Mouse (Mus musculus) MEL (cell line): ENCODE results near the gene Cers5. TPM values are rescaled to one million over a fixed set of nuclear protein-coding genes. Genes with fewer than 3 reads are reported as not detected.

Experiments used
- DNase-seq: peaks from one replicate; pipeline ENCODE4 v3.0.0; 2011; ENCODE audit warnings: low read depth, low spot score
- H3K27ac ChIP-seq: 2 replicates; pipeline ENCODE4 v1.5.1; 2012; ENCODE audit warnings: low read depth, mild to moderate bottlenecking, control low read depth, low read length, moderate library complexity; ENCODE audit not compliant: control insufficient read depth
- H3K27me3 ChIP-seq, 2 experiments: fragments of 150-350 bp in 1 of 2; sonication (generic) in 1 of 2; 2 replicates each; pipeline ENCODE4 v1.6.1; 2012; ENCODE audit warnings: low read length in 2 of 2, mild to moderate bottlenecking in 2 of 2, improper control_type of control experiment in 1 of 2, moderate library complexity in 1 of 2; ENCODE audit not compliant: insufficient read depth in 2 of 2, control insufficient read depth in 1 of 2
- H3K36me3 ChIP-seq, 2 experiments: 2 replicates each; pipeline ENCODE4 v1.6.1; 2012 to 2014; ENCODE audit warnings: low read length in 2 of 2, improper control_type of control experiment in 1 of 2, inconsistent platforms in 1 of 2, mild to moderate bottlenecking in 1 of 2; ENCODE audit not compliant: insufficient read depth in 2 of 2, control insufficient read depth in 1 of 2
- H3K4me1 ChIP-seq, 2 experiments: fragments of 150-350 bp in 1 of 2; sonication (generic) in 1 of 2; 2 replicates each; pipeline ENCODE4 v1.6.1; 2012; ENCODE audit warnings: low read length in 2 of 2, improper control_type of control experiment in 1 of 2, mild to moderate bottlenecking in 1 of 2; ENCODE audit not compliant: insufficient read depth in 2 of 2, control insufficient read depth in 1 of 2
- H3K4me3 ChIP-seq, 2 experiments: fragments of 150-350 bp in 1 of 2; sonication (generic) in 1 of 2; 2 replicates each; pipeline ENCODE4 v1.5.1; 2012; ENCODE audit warnings: low read depth in 2 of 2, low read length in 2 of 2, mild to moderate bottlenecking in 2 of 2, moderate library complexity in 2 of 2, control low read depth in 1 of 2, improper control_type of control experiment in 1 of 2; ENCODE audit not compliant: control insufficient read depth in 1 of 2, insufficient read depth in 1 of 2
- H3K79me2 ChIP-seq: 2 replicates; pipeline ENCODE4 v1.6.1; 2012; ENCODE audit warnings: mild to moderate bottlenecking, low read length, moderate library complexity; ENCODE audit not compliant: control insufficient read depth, poor library complexity, insufficient read depth
- H3K9ac ChIP-seq: 2 replicates; pipeline ENCODE4 v1.6.1; 2012; ENCODE audit warnings: low read depth, mild to moderate bottlenecking, control low read depth, low read length, moderate library complexity; ENCODE audit not compliant: control insufficient read depth, poor library complexity, severe bottlenecking
- H3K9me3 ChIP-seq: fragments of 150-350 bp; sonication (generic); replicated peaks from 2 replicates; pipeline ENCODE4 v1.6.1; 2012; ENCODE audit warnings: mild to moderate bottlenecking, low read length, improper control_type of control experiment, moderate library complexity; ENCODE audit not compliant: insufficient read depth
- CTCF ChIP-seq, 3 experiments: IDR thresholded peaks in 2 of 3; conservative IDR thresholded peaks in 1 of 3; 2 replicates each; pipeline ENCODE4 v1.5.1; 2011 to 2012; ENCODE audit warnings: low read length in 3 of 3, low read depth in 2 of 3, mild to moderate bottlenecking in 2 of 3, improper control_type of control experiment in 1 of 3, inconsistent platforms in 1 of 3, mixed read lengths in 1 of 3, moderate library complexity in 1 of 3; ENCODE audit not compliant: control insufficient read depth in 1 of 3, insufficient read depth in 1 of 3, poor library complexity in 1 of 3, severe bottlenecking in 1 of 3
- ETS1 ChIP-seq: IDR thresholded peaks from 2 replicates; pipeline ENCODE4 v1.6.1; 2012; ENCODE audit warnings: low read depth, mild to moderate bottlenecking, inconsistent platforms, low read length, improper control_type of control experiment, moderate library complexity
- KAT2A ChIP-seq: conservative IDR thresholded peaks from 2 replicates; pipeline ENCODE4 v1.6.1; 2012; ENCODE audit warnings: low read depth, low read length, improper control_type of control experiment, inconsistent platforms
- MAFK ChIP-seq: IDR thresholded peaks from 2 replicates; pipeline ENCODE4 v1.6.1; 2011; ENCODE audit warnings: low read depth, mild to moderate bottlenecking, low read length, improper control_type of control experiment, borderline replicate concordance
- MXI1 ChIP-seq: IDR thresholded peaks from 2 replicates; pipeline ENCODE4 v1.6.1; 2011; ENCODE audit warnings: mild to moderate bottlenecking, low read depth, low read length, improper control_type of control experiment
- RAD21 ChIP-seq: IDR thresholded peaks from 2 replicates; pipeline ENCODE4 v1.6.1; 2011; ENCODE audit warnings: mild to moderate bottlenecking, low read depth, low read length, improper control_type of control experiment
- SMC3 ChIP-seq: IDR thresholded peaks from 2 replicates; pipeline ENCODE4 v1.6.1; 2011; ENCODE audit warnings: low read depth, low read length, improper control_type of control experiment
- TAL1 ChIP-seq: IDR thresholded peaks from 2 replicates; pipeline ENCODE4 v1.6.1; 2012; ENCODE audit warnings: mild to moderate bottlenecking, inconsistent platforms, low read length, moderate library complexity, mixed read lengths
- ZC3H11A ChIP-seq: IDR thresholded peaks from 2 replicates; pipeline ENCODE4 v1.6.1; 2012; ENCODE audit warnings: low read depth, mild to moderate bottlenecking, inconsistent platforms, low read length, improper control_type of control experiment
- ZKSCAN1 ChIP-seq: IDR thresholded peaks from 2 replicates; pipeline ENCODE4 v1.6.1; 2012; ENCODE audit warnings: low read depth, mild to moderate bottlenecking, inconsistent platforms, low read length, improper control_type of control experiment, moderate library complexity
- ZNF384 ChIP-seq: IDR thresholded peaks from 2 replicates; pipeline ENCODE4 v1.6.1; 2012; ENCODE audit warnings: low read depth, mild to moderate bottlenecking, inconsistent platforms, low read length, improper control_type of control experiment
- polyA plus RNA-seq, 2 experiments: library from polyadenylated mRNA; stranded (reverse) in 1 of 2; unstranded in 1 of 2; fragments of >175 nt in 1 of 2; fragments of >200 nt in 1 of 2; gene quantifications; 2 replicates each; pipeline versions ENCODE4 v1.2.1 to v1.2.4; 2012; ENCODE audit warnings: low replicate concordance in 2 of 2, low read depth in 1 of 2; ENCODE audit not compliant: insufficient read length in 2 of 2, insufficient read depth in 1 of 2, missing spikeins in 1 of 2
- total RNA-seq: library from RNA; depleted of rRNA; stranded (reverse); fragments of 300-350 nt; gene quantifications from 2 replicates; pipeline ENCODE4 v1.2.3, GENCODE M21; 2012; rRNA removed

Cers5 gene
- total and polyA plus RNA-seq, 3 experiments: 21.8 to 43.5 TPM; not detected in 1

DNA sequence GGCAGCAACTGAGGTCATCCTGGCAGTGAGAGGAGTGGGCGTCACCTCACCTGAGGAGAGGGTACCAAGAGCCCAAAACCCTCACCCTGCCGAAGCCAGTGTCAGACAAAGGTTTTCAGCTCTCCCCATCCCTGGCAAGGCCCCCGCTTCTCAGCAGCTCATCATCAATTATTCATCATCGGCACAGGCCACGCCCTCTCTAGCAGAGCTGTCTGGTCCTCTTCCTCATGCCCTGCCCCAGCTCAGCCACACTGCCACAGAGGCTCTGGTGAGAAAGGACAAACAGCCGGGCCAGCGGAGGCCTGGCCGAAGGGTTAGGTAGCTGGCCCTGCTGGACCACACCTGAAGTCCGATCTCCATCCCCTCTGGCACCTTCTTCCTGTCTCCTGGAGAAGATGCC lies 80.7 kb downstream of the Cers5 start:
- TF ChIP-seq MAFK: no peak
- TF ChIP-seq KAT2A: no peak
- TF ChIP-seq ZNF384: no peak
- no peak for TF ChIP-seq ZKSCAN1
- no peaks in the 10 kb centered on the region for H3K9me3 ChIP-seq
- H3K36me3 ChIP-seq: no peaks in the 10 kb centered on the region
- DNase-seq: no peak
- no peak overlapping the region for H3K4me3 ChIP-seq
- peaks cover 12 to 18% of the 10 kb centered on the region in 2 experiments for H3K27me3 ChIP-seq
- H3K27ac ChIP-seq: no peak overlapping the region
- H3K4me1 ChIP-seq: no peaks in the 10 kb centered on the region
- H3K79me2 ChIP-seq: no peaks in the 10 kb centered on the region
- no peak overlapping the region for H3K9ac ChIP-seq

GRCm38 (mm10) chr15:99690924-99691323 lies 81.8 kb downstream of the Cers5 start:
- Histone ChIP-seq H3K36me3 (no peaks in the 10 kb centered on the region), H3K4me3 (no peak overlapping the region), H3K79me2 (no peaks in the 10 kb centered on the region), H3K9me3 (no peaks in the 10 kb centered on the region), H3K9ac (no peak overlapping the region)
- no peak for TF ChIP-seq SMC3
- TF ChIP-seq, all 39 proteins: peak for 0
- Histone ChIP-seq H3K27ac (no peak overlapping the region), H3K4me1 (no peaks in the 10 kb centered on the region), H3K27me3 (peaks cover 21 to 24% of the 10 kb centered on the region in 2 experiments)
- no peak for DNase-seq

GRCm38 (mm10) chr15:99688712-99689111 lies 84.0 kb downstream of the Cers5 start:
- Histone ChIP-seq H3K36me3 (no peaks in the 10 kb centered on the region), H3K79me2 (no peaks in the 10 kb centered on the region), H3K9ac (no peak overlapping the region), H3K9me3 (no peaks in the 10 kb centered on the region), H3K4me1 (no peaks in the 10 kb centered on the region), H3K27me3 (peaks cover 16 to 19% of the 10 kb centered on the region in 2 experiments), H3K27ac (no peak overlapping the region), H3K4me3 (no peak overlapping the region)
- TF ChIP-seq CTCF (IDR thresholded peaks at IDR 0.05 in 2 of 3, conservative IDR thresholded peaks at IDR 0.05 in 1 of 3; ENCODE audit: control insufficient read depth in 1 of 3, insufficient read depth in 1 of 3, low read depth in 2 of 3, low read length in 3 of 3, poor library complexity in 1 of 3, severe bottlenecking in 1 of 3) (peak; percentile 95 to 98 (median 97)), MXI1 (no peak), TAL1 (no peak), ETS1 (no peak), ZC3H11A (peak; percentile 75), SMC3 (peak; percentile 93), RAD21 (peak; percentile 74)
- peak; percentile 78 for DNase-seq

Other genes with a start within 250 kb of the Cers5 start
- gene Faim2, start 244.7 kb downstream of the Cers5 start, total RNA-seq: 0.08 and 0.10 TPM in 2 replicates
- under 1 TPM in 1 of 2 experiments, not detected in 1; 0.06 TPM for gene Faim2, start 244.7 kb downstream of the Cers5 start, polyA plus RNA-seq
- gene Aqp2, start 193.8 kb downstream of the Cers5 start, total RNA-seq: not detected in 2 replicates
- not detected for gene Aqp2, start 193.8 kb downstream of the Cers5 start, polyA plus RNA-seq
- gene Aqp5, start 182.1 kb downstream of the Cers5 start, total RNA-seq: not detected in 2 replicates
- not detected for gene Aqp5, start 182.1 kb downstream of the Cers5 start, polyA plus RNA-seq
- gene Aqp6, start 171.5 kb downstream of the Cers5 start, total RNA-seq: not detected in 2 replicates
- gene Aqp6, start 171.5 kb downstream of the Cers5 start, polyA plus RNA-seq: not detected
- gene Racgap1, start 121.2 kb downstream of the Cers5 start, total RNA-seq: 126 and 136 TPM in 2 replicates
- gene Racgap1, start 121.2 kb downstream of the Cers5 start, polyA plus RNA-seq: 100 to 1,000 TPM; 149 to 367 TPM
- 0.08 TPM in 1 of 2 replicates, not detected in the other for gene Asic1, start 102.5 kb downstream of the Cers5 start, total RNA-seq
- gene Asic1, start 102.5 kb downstream of the Cers5 start, polyA plus RNA-seq: 1 to 10 TPM in 1 of 2 experiments, not detected in 1; 1.0 TPM
- gene Smarcd1, start 70.8 kb downstream of the Cers5 start, total RNA-seq: 19.5 and 20.1 TPM in 2 replicates
- 100 to 1,000 TPM in 1 of 2 experiments, 10 to 100 TPM in 1; 72.5 to 247 TPM for gene Smarcd1, start 70.8 kb downstream of the Cers5 start, polyA plus RNA-seq
- gene Gm17349, start 67.4 kb downstream of the Cers5 start, total RNA-seq: 1.7 and 2.1 TPM in 2 replicates
- gene Gm17349, start 67.4 kb downstream of the Cers5 start, polyA plus RNA-seq: not detected
- gene Gpd1, start 55.4 kb downstream of the Cers5 start, total RNA-seq: 0.13 and 0.23 TPM in 2 replicates
- under 1 TPM in 1 of 2 experiments, not detected in 1; 0.52 TPM for gene Gpd1, start 55.4 kb downstream of the Cers5 start, polyA plus RNA-seq
- 117 and 125 TPM in 2 replicates for gene Cox14, start 47.3 kb downstream of the Cers5 start, total RNA-seq
- gene Cox14, start 47.3 kb downstream of the Cers5 start, polyA plus RNA-seq: 100 to 1,000 TPM in 1 of 2 experiments, not detected in 1; 113 TPM
- 0.88 and 1.1 TPM in 2 replicates for gene Lima1, start 102.6 kb upstream of the Cers5 start, total RNA-seq
- 1 to 10 TPM in 1 of 2 experiments, not detected in 1; 7.9 TPM for gene Lima1, start 102.6 kb upstream of the Cers5 start, polyA plus RNA-seq
- not detected in 2 replicates for gene Fam186a, start 194.2 kb upstream of the Cers5 start, total RNA-seq
- gene Fam186a, start 194.2 kb upstream of the Cers5 start, polyA plus RNA-seq: not detected
- 193 and 198 TPM in 2 replicates for gene Larp4, start 197.2 kb upstream of the Cers5 start, total RNA-seq
- gene Larp4, start 197.2 kb upstream of the Cers5 start, polyA plus RNA-seq: 100 to 1,000 TPM; 168 to 216 TPM